8 mouse cellular contexts compared by ENCODE assay signal in the genomic region with DNA sequence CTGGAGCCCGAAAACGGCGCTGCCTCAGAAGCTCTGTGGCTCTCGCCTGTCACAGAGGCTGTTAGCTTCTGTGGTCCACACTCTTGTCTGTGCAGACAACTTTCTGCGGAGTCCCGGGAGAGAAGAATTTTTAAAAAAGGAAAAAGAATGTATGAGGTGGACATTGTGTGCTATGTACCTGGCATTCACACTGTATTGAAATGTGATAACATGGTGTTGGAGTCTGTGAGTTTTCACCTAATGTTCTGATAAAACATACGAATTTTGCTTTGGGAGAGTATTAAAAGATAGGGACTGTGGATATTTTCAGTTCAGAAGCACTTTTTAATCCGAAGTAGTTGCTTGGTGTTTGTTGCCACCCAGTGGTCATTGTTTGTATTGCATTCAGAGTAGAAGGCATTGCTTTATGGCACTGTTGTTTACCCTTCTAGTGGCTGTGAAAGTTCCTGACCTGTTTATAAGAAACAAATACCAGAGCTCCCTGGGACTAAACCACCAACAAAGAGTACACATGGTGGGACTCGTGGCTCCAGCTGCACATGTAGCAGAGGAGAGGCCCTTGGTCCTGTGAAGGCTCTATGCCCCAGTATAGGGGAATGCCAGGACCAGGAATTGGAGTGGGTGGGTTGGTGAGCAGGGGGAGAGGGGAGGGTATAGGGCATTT. TPM values are rescaled to one million over a fixed set of nuclear protein-coding genes. Genes with fewer than 3 reads are reported as not detected.
DNase-seq lines count a peak whose midpoint lies in the region; ATAC-seq lines count a peak whose summit lies in the region.

No protein-coding gene starts in this region.

- no peaks in the 10 kb centered on the region for H3K36me3 ChIP-seq in forebrain, embryonic 11.5 days (ENCODE audit: control insufficient read depth, insufficient read depth, low read length)
- no peaks in the 10 kb centered on the region for H3K36me3 ChIP-seq in forebrain, embryonic 10.5 days (replicated peaks)
- H3K36me3 ChIP-seq in hindbrain, embryonic 11.5 days (ENCODE audit: control insufficient read depth, insufficient read depth, low read length) = no peaks in the 10 kb centered on the region

- H3K4me1 ChIP-seq in forebrain, embryonic 11.5 days (replicated peaks; ENCODE audit: control insufficient read depth, insufficient read depth, low read length) = no peaks in the 10 kb centered on the region
- no peaks in the 10 kb centered on the region for H3K4me1 ChIP-seq in forebrain, embryonic 10.5 days
- H3K4me1 ChIP-seq in hindbrain, embryonic 11.5 days (replicated peaks; ENCODE audit: control insufficient read depth, insufficient read depth, low read length) = no peaks in the 10 kb centered on the region

- no peaks in the 10 kb centered on the region for H3K9me3 ChIP-seq in forebrain, embryonic 11.5 days (ENCODE audit: control insufficient read depth, low read length)
- H3K9me3 ChIP-seq in forebrain, embryonic 10.5 days = no peaks in the 10 kb centered on the region
- H3K9me3 ChIP-seq in hindbrain, embryonic 11.5 days (ENCODE audit: control insufficient read depth, low read length) = no peaks in the 10 kb centered on the region

- 66% methylated on average over 9 of the region's 9 CpGs for WGBS in forebrain, embryonic 11.5 days
- WGBS in forebrain, embryonic 10.5 days = 64% methylated on average over 9 of the region's 9 CpGs
- 66% methylated on average over 9 of the region's 9 CpGs for WGBS in hindbrain, embryonic 11.5 days

- no peak overlapping the region for H3K4me2 ChIP-seq in forebrain, embryonic 11.5 days (ENCODE audit: low read depth, low read length, severe bottlenecking)
- H3K4me2 ChIP-seq in hindbrain, embryonic 11.5 days (replicated peaks; ENCODE audit: low read depth, low read length) = no peak overlapping the region

- no peak overlapping the region for H3K4me3 ChIP-seq in forebrain, embryonic 11.5 days (ENCODE audit: low read depth, low read length)
- no peak overlapping the region for H3K4me3 ChIP-seq in forebrain, embryonic 10.5 days
- H3K4me3 ChIP-seq in hindbrain, embryonic 11.5 days (ENCODE audit: low read depth, low read length) = no peak overlapping the region

- no peak overlapping the region for H3K27ac ChIP-seq in forebrain, embryonic 11.5 days (ENCODE audit: low read depth, low read length)
- H3K27ac ChIP-seq in forebrain, embryonic 10.5 days = no peak overlapping the region
- no peak overlapping the region for H3K27ac ChIP-seq in hindbrain, embryonic 11.5 days (ENCODE audit: low read depth, low read length)

- ATAC-seq in forebrain, embryonic 11.5 days (replicated peaks; ENCODE audit: low FRiP score) = peak; percentile 51; the same call in 1 of the 2 replicates
- ATAC-seq in hindbrain, embryonic 11.5 days (ENCODE audit: low FRiP score) = 0 out of 2 replicates have a peak, but pooled peaks have one; percentile 35
- peak; percentile 87 for ATAC-seq in megakaryocyte-erythroid progenitor cell, adult 5-6 weeks (replicated peaks; ENCODE audit: low FRiP score, low TSS enrichment, poor library complexity, severe bottlenecking)

- no peaks in the 10 kb centered on the region for H3K27me3 ChIP-seq in forebrain, embryonic 11.5 days (ENCODE audit: control insufficient read depth, insufficient read depth, low read length)
- H3K27me3 ChIP-seq in forebrain, embryonic 10.5 days (ENCODE audit: poor library complexity, severe bottlenecking) = no peaks in the 10 kb centered on the region
- H3K27me3 ChIP-seq in hindbrain, embryonic 11.5 days (ENCODE audit: control insufficient read depth, insufficient read depth, low read length) = no peaks in the 10 kb centered on the region

- no peak overlapping the region for H3K9ac ChIP-seq in forebrain, embryonic 11.5 days (ENCODE audit: low read length)
- H3K9ac ChIP-seq in hindbrain, embryonic 11.5 days (ENCODE audit: low read depth, low read length) = no peak overlapping the region

- peak; percentile 63 for DNase-seq in forebrain, embryonic 11.5 days (ENCODE audit: low spot score)
- no peak for DNase-seq in forebrain, embryonic 10.5 days (ENCODE audit: extremely low spot score, low spot score)
- peak; percentile 46 to 91 for DNase-seq in adrenal gland, adult (ENCODE audit: inconsistent age in 2 of 2, low spot score in 1 of 2)
- peak; percentile 73 for DNase-seq in embryo, embryonic 11 days
- peak; percentile 85 for DNase-seq in hindbrain, embryonic 11.5 days (ENCODE audit: low spot score)
- peak; percentile 82 for DNase-seq in layer of hippocampus, adult 9-10 months (ENCODE audit: low spot score)
- DNase-seq in right cerebral cortex, postnatal 25 days = peak; percentile 38

RNA-seq across cellular contexts. Expression of a gene that starts 47.7 kb away (rescaled TPM):
- 19.8 and 21.1 TPM in 2 replicates for polyA plus RNA-seq in forebrain, embryonic 11.5 days (2014; fragmentation: Nextera tagmentation; extraction: Ambion mirVana)
- polyA plus RNA-seq in forebrain, embryonic 10.5 days (2016; fragmentation: Nextera tagmentation; extraction: Ambion mirVana) = 17.2 and 18.1 TPM in 2 replicates
- polyA plus RNA-seq in hindbrain, embryonic 11.5 days (2014; fragmentation: Nextera tagmentation; extraction: Ambion mirVana) = 23.9 and 26.7 TPM in 2 replicates
- 4.9 and 11.9 TPM in 2 replicates for total RNA-seq in megakaryocyte-erythroid progenitor cell, adult 5-6 weeks (2014; fragmentation: Nextera tagmentation)
- total RNA-seq in megakaryocyte-erythroid progenitor cell, adult 5-6 weeks (2017) = 11.3 and 26.9 TPM in 2 replicates

RNA-seq across cellular contexts. Expression of a gene that starts 48.2 kb away (rescaled TPM):
- 65.2 and 71.0 TPM in 2 replicates for polyA plus RNA-seq in forebrain, embryonic 11.5 days (2014; fragmentation: Nextera tagmentation; extraction: Ambion mirVana)
- polyA plus RNA-seq in forebrain, embryonic 10.5 days (2016; fragmentation: Nextera tagmentation; extraction: Ambion mirVana) = 30.7 and 32.2 TPM in 2 replicates
- polyA plus RNA-seq in hindbrain, embryonic 11.5 days (2014; fragmentation: Nextera tagmentation; extraction: Ambion mirVana) = 80.1 and 108 TPM in 2 replicates
- 29.8 and 38.4 TPM in 2 replicates for total RNA-seq in megakaryocyte-erythroid progenitor cell, adult 5-6 weeks (2014; fragmentation: Nextera tagmentation)
- total RNA-seq in megakaryocyte-erythroid progenitor cell, adult 5-6 weeks (2017) = 28.0 and 35.7 TPM in 2 replicates

Comparison
In these comparisons a context has a peak if more than half of its experiments do, and no peak if none do; other contexts are left out.
1. ATAC-seq: peak in every context shown above with its lines; median percentile 87 in megakaryocyte-erythroid progenitor cell, adult 5-6 weeks; 51 in forebrain, embryonic 11.5 days; 35 in hindbrain, embryonic 11.5 days.